ENCODE assay signal across 8 mouse cellular contexts in genomic region chr13:23913791-23914306, GRCm38 (mm10). TPM values are rescaled to one million over a fixed set of nuclear protein-coding genes. Genes with fewer than 3 reads are reported as not detected.
DNase-seq lines count a peak whose midpoint lies in the region.
"Had no signal": no experiment of that assay in that cellular context is flagged by ENCODE, and none has a peak within 500 bp of the region (broad histone marks: within the 10 kb centered on the region; RNA-seq: fewer than 3 reads in every experiment).

No protein-coding gene starts in this region.

- no peaks in the 10 kb centered on the region for H3K27me3 ChIP-seq in megakaryocyte, embryonic 14.5 days (replicated peaks)
- H3K27me3 ChIP-seq: hindbrain, embryonic 15.5 days had no signal

- peaks cover 84% of the 10 kb centered on the region for H3K4me1 ChIP-seq in megakaryocyte, embryonic 14.5 days
- H3K4me1 ChIP-seq: hindbrain, embryonic 15.5 days had no signal

- no peaks in the 10 kb centered on the region for H3K9me3 ChIP-seq in megakaryocyte, embryonic 14.5 days
- H3K9me3 ChIP-seq: hindbrain, embryonic 15.5 days had no signal

- peak overlapping the region; percentile 51 for H3K4me3 ChIP-seq in megakaryocyte, embryonic 14.5 days (replicated peaks)
- H3K4me3 ChIP-seq: hindbrain, embryonic 15.5 days had no signal

- no peaks in the 10 kb centered on the region for H3K36me3 ChIP-seq in megakaryocyte, embryonic 14.5 days (replicated peaks; ENCODE audit: low read length)
- H3K36me3 ChIP-seq: hindbrain, embryonic 15.5 days had no signal

- DNase-seq in MEL-GATA-1-ER (ENCODE audit: extremely low read depth, low read depth), result peak; percentile 96
- peak; percentile 15 for DNase-seq in c-Kit-positive CD71-positive TER-119-positive erythroid progenitor cells, embryonic 14.5 days (ENCODE audit: low spot score)
- peak; percentile 21 for DNase-seq in kidney, adult 11 months
- DNase-seq in left cerebral cortex, postnatal 4 days, result no peak
- no peak for DNase-seq in thymus, postnatal 10 days (ENCODE audit: low spot score in 2 of 2)
- DNase-seq in thymus, postnatal 25 days, result no peak

- intact Hi-C loops in left cerebral cortex, postnatal 4 days (cut with DNase I), result no loop called here

RNA-seq across cellular contexts. Expression of gene Slc17a4, which starts 1.0 kb away (rescaled TPM):
- not detected in 2 replicates for polyA plus RNA-seq in megakaryocyte, embryonic 14.5 days (2012; ENCODE audit: insufficient read depth, low replicate concordance)
- total RNA-seq in left cerebral cortex, postnatal 4 days (2021), result not detected
- polyA plus RNA-seq: hindbrain, embryonic 15.5 days had no signal

RNA-seq across cellular contexts. Expression of gene Hist1h2ba, which starts 20.1 kb away (rescaled TPM):
- not detected in 2 replicates for polyA plus RNA-seq in megakaryocyte, embryonic 14.5 days (2012; ENCODE audit: insufficient read depth, low replicate concordance)
- total RNA-seq in left cerebral cortex, postnatal 4 days (2021), result not detected
- polyA plus RNA-seq: hindbrain, embryonic 15.5 days had no signal

RNA-seq across cellular contexts. Expression of gene Hist1h2aa, which starts 20.4 kb away (rescaled TPM):
- polyA plus RNA-seq in megakaryocyte, embryonic 14.5 days (2012; ENCODE audit: insufficient read depth, low replicate concordance), result not detected in 2 replicates
- not detected for total RNA-seq in left cerebral cortex, postnatal 4 days (2021)
- polyA plus RNA-seq: hindbrain, embryonic 15.5 days had no signal

RNA-seq across cellular contexts. Expression of gene Slc17a1, which starts 46.3 kb away (rescaled TPM):
- not detected in 2 replicates for polyA plus RNA-seq in megakaryocyte, embryonic 14.5 days (2012; ENCODE audit: insufficient read depth, low replicate concordance)
- total RNA-seq in left cerebral cortex, postnatal 4 days (2021), result not detected
- polyA plus RNA-seq: hindbrain, embryonic 15.5 days had no signal

Comparison
In these comparisons a context has a peak if more than half of its experiments do, and no peak if none do; other contexts are left out.
1. DNase-seq: peak in MEL-GATA-1-ER (single experiment), c-Kit-positive CD71-positive TER-119-positive erythroid progenitor cells, embryonic 14.5 days (single experiment) and kidney, adult 11 months (single experiment); none in left cerebral cortex, postnatal 4 days (single experiment), thymus, postnatal 10 days (0 of 2) and thymus, postnatal 25 days (single experiment).